Mouse (Mus musculus) B cell, adult (primary cell): ENCODE data around the gene Trp53rkb. TPM values are rescaled to one million over a fixed set of nuclear protein-coding genes. Genes with fewer than 3 reads are reported as not detected.

Source experiments
- total RNA-seq: library from RNA; stranded (reverse); gene quantifications from 4 replicates; pipeline ENCODE4 v1.2.4, GENCODE M21; 2023; ENCODE audit not compliant: inconsistent age

The Trp53rkb gene
- total RNA-seq, result 8.7 to 15.4 TPM (median 12.1 TPM) in 4 replicates

GRCm38 (mm10) chr2:166792355-166792754 lies at the start of gene Trp53rkb:
TSS of gene Trp53rkb (plus strand) at chr2:166792531.

GRCm38 (mm10) chr2:166805250-166806172 lies 13.2 kb downstream of the Trp53rkb start, which contains the start of gene Arfgef2:
TSS of gene Arfgef2 (plus strand) at chr2:166805588.

Other genes with a start within 250 kb of the Trp53rkb start
- 99.4 to 124 TPM (median 112 TPM) in 4 replicates for gene Prex1, start 78.7 kb upstream of the Trp53rkb start, total RNA-seq
- 60.4 to 74.9 TPM (median 69.8 TPM) in 4 replicates for gene Arfgef2, start 13.1 kb downstream of the Trp53rkb start, total RNA-seq
- 93.3 to 99.2 TPM (median 95.8 TPM) in 4 replicates for gene Cse1l, start 113.5 kb downstream of the Trp53rkb start, total RNA-seq
- gene Stau1, start 203.8 kb downstream of the Trp53rkb start, total RNA-seq, result 69.9 to 71.5 TPM (median 70.4 TPM) in 4 replicates
- 97.2 to 115 TPM (median 105 TPM) in 4 replicates for gene Ddx27, start 222.7 kb downstream of the Trp53rkb start, total RNA-seq